Comparison of ENCODE assay signal across 11 mouse cellular contexts in genomic region chr1:136945876-136946275, GRCm38 (mm10). TPM values are rescaled to one million over a fixed set of nuclear protein-coding genes. Genes with fewer than 3 reads are reported as not detected.
DNase-seq lines count a peak whose midpoint lies in the region; ATAC-seq and TF ChIP-seq lines count a peak whose summit lies in the region.
"Had no signal": no experiment of that assay in that cellular context is flagged by ENCODE, and none has a peak within 500 bp of the region (broad histone marks: within the 10 kb centered on the region; RNA-seq: fewer than 3 reads in every experiment).

No protein-coding gene starts in this region.

- DNase-seq in heart, adult 8-10 months (ENCODE audit: low spot score): no peak
- no peak for DNase-seq in midbrain, postnatal 0 days (ENCODE audit: low spot score)
- no peak for DNase-seq in liver, embryonic 13.5 days
- DNase-seq in right cerebral cortex, postnatal 14 days: no peak
- no peak for DNase-seq in cerebellum, adult 11-12 months
- DNase-seq in thymus, postnatal 14 days: no peak
- DNase-seq: adrenal gland, adult 8-10 months; cerebellum, postnatal 10 days had no signal

- H3K4me2 ChIP-seq in heart, embryonic 12.5 days: peak overlapping the region; percentile 48
- H3K4me2 ChIP-seq in midbrain, embryonic 12.5 days (replicated peaks): 0 out of 2 replicates have a peak overlapping the region, but pooled peaks have one; percentile 11
- no peak overlapping the region for H3K4me2 ChIP-seq in midbrain, postnatal 0 days (ENCODE audit: low read depth, low read length, poor library complexity, severe bottlenecking)
- H3K4me2 ChIP-seq in liver, embryonic 13.5 days: peak overlapping the region; percentile 55

- no peak for TF ChIP-seq CTCF in midbrain, postnatal 0 days (IDR thresholded peaks at IDR 0.05)

- H3K4me3 ChIP-seq in heart, embryonic 12.5 days: peak overlapping the region; percentile 21
- H3K4me3 ChIP-seq in midbrain, embryonic 12.5 days: peak overlapping the region; percentile 51; the same call in 1 of the 2 replicates
- H3K4me3 ChIP-seq in midbrain, postnatal 0 days (ENCODE audit: low read depth, low read length): no peak overlapping the region
- H3K4me3 ChIP-seq in liver, embryonic 13.5 days (replicated peaks): no peak overlapping the region; the same call in 1 of the 2 replicates

- peaks cover 37% of the 10 kb centered on the region for H3K4me1 ChIP-seq in heart, embryonic 12.5 days (replicated peaks)
- H3K4me1 ChIP-seq in midbrain, embryonic 12.5 days: peaks cover 20% of the 10 kb centered on the region
- H3K4me1 ChIP-seq in midbrain, postnatal 0 days (ENCODE audit: insufficient read depth, low read length): peaks cover 5% of the 10 kb centered on the region; the same call in 1 of the 2 replicates
- H3K4me1 ChIP-seq in liver, embryonic 13.5 days (replicated peaks): peaks cover 5% of the 10 kb centered on the region; the same call in 1 of the 2 replicates

- ATAC-seq in heart, embryonic 12.5 days (ENCODE audit: insufficient number of reproducible peaks, low FRiP score): no peak
- ATAC-seq in midbrain, embryonic 12.5 days (ENCODE audit: low FRiP score, low read depth): no peak
- no peak for ATAC-seq in midbrain, postnatal 0 days (ENCODE audit: low FRiP score)
- peak; percentile 69 for ATAC-seq in liver, embryonic 13.5 days (ENCODE audit: low read depth)

- H3K9ac ChIP-seq in heart, embryonic 12.5 days: no peak overlapping the region
- H3K9ac ChIP-seq in midbrain, embryonic 12.5 days (replicated peaks): no peak overlapping the region
- no peak overlapping the region for H3K9ac ChIP-seq in midbrain, postnatal 0 days (replicated peaks; ENCODE audit: low read length, poor library complexity, severe bottlenecking)
- H3K9ac ChIP-seq in liver, embryonic 13.5 days: no peak overlapping the region

- no peak overlapping the region for H3K27ac ChIP-seq in heart, embryonic 12.5 days (ENCODE audit: poor library complexity, severe bottlenecking)
- H3K27ac ChIP-seq in midbrain, embryonic 12.5 days (replicated peaks): no peak overlapping the region
- H3K27ac ChIP-seq in midbrain, postnatal 0 days (ENCODE audit: low read depth, low read length): no peak overlapping the region
- H3K27ac ChIP-seq in liver, embryonic 13.5 days: 0 out of 2 replicates have a peak overlapping the region, but pooled peaks have one; percentile 13

- no peaks in the 10 kb centered on the region for H3K36me3 ChIP-seq in heart, embryonic 12.5 days
- H3K36me3 ChIP-seq in midbrain, embryonic 12.5 days: no peaks in the 10 kb centered on the region
- H3K36me3 ChIP-seq in midbrain, postnatal 0 days (ENCODE audit: insufficient read depth, low read length): no peaks in the 10 kb centered on the region
- peaks cover under 1% of the 10 kb centered on the region; the same call in 1 of the 2 replicates for H3K36me3 ChIP-seq in liver, embryonic 13.5 days

- no peaks in the 10 kb centered on the region for H3K9me3 ChIP-seq in heart, embryonic 12.5 days (replicated peaks)
- H3K9me3 ChIP-seq in midbrain, embryonic 12.5 days: no peaks in the 10 kb centered on the region
- H3K9me3 ChIP-seq in midbrain, postnatal 0 days (ENCODE audit: low read length): no peaks in the 10 kb centered on the region
- no peaks in the 10 kb centered on the region for H3K9me3 ChIP-seq in liver, embryonic 13.5 days (replicated peaks)

- WGBS in heart, embryonic 12.5 days: under 1% methylated on average over 10 of the region's 10 CpGs
- WGBS in midbrain, embryonic 12.5 days: under 1% methylated on average over 10 of the region's 10 CpGs
- 7% methylated on average over 10 of the region's 10 CpGs for WGBS in midbrain, postnatal 0 days
- 4% methylated on average over 10 of the region's 10 CpGs for WGBS in liver, embryonic 13.5 days (ENCODE audit: insufficient replicate concordance)

- H3K27me3 ChIP-seq in heart, embryonic 12.5 days (replicated peaks): peaks cover 52% of the 10 kb centered on the region
- H3K27me3 ChIP-seq in midbrain, embryonic 12.5 days: peaks cover 76% of the 10 kb centered on the region
- peaks cover 72% of the 10 kb centered on the region for H3K27me3 ChIP-seq in midbrain, postnatal 0 days (ENCODE audit: insufficient read depth, low read length)
- peaks cover 67% of the 10 kb centered on the region for H3K27me3 ChIP-seq in liver, embryonic 13.5 days

RNA-seq across cellular contexts. Expression of gene Nr5a2, which starts 14.4 kb away (rescaled TPM):
- 0.04 and 0.12 TPM in 2 replicates for polyA plus RNA-seq in heart, embryonic 12.5 days (2016; fragmentation: Nextera tagmentation; extraction: Ambion mirVana)
- total RNA-seq in heart, adult 8-10 months (2022): 1 to 10 TPM in 1 of 4 experiments, under 1 TPM in 3; 0.41 to 1.1 (median 0.43) TPM
- 1.3 and 2.0 TPM in 2 replicates for polyA plus RNA-seq in midbrain, embryonic 12.5 days (2016; fragmentation: Nextera tagmentation; extraction: Ambion mirVana)
- 2.1 and 2.6 TPM in 2 replicates for total RNA-seq in midbrain, postnatal 0 days (2014; rRNA removed)
- 0.43 and 0.90 TPM in 2 replicates for polyA plus RNA-seq in midbrain, postnatal 0 days (2015; fragmentation: Nextera tagmentation; extraction: Ambion mirVana)
- polyA plus RNA-seq in liver, embryonic 13.5 days (2015; fragmentation: Nextera tagmentation; extraction: Ambion mirVana): 1.4 and 2.6 TPM in 2 replicates
- total RNA-seq: layer of hippocampus, adult 8-10 months had no signal

Comparison
In these comparisons a context has a peak if more than half of its experiments do, and no peak if none do; other contexts are left out.
1. H3K4me3 ChIP-seq: peak in heart, embryonic 12.5 days (single experiment) and midbrain, embryonic 12.5 days (single experiment); none in midbrain, postnatal 0 days (single experiment) and liver, embryonic 13.5 days (single experiment).